Mouse (Mus musculus): ENCODE measurements around the gene Fam13c. TPM values are rescaled to one million over a fixed set of nuclear protein-coding genes. Genes with fewer than 3 reads are reported as not detected.

Fam13c gene
- polyA plus RNA-seq, 1 experiment from 2014 or later: 20.8 TPM

- H3K4me3 ChIP-seq (ENCODE audit: low read depth, low read length): no peak overlapping the region
- DNase-seq (ENCODE audit: low spot score): peak; percentile 49
- H3K27ac ChIP-seq (ENCODE audit: low read depth, low read length): no peak overlapping the region
- H3K4me2 ChIP-seq (ENCODE audit: low read length): no peak overlapping the region
- no peaks in the 10 kb centered on the region for H3K9me3 ChIP-seq (replicated peaks; ENCODE audit: control insufficient read depth, low read length)
- 88% methylated on average over 9 of the region's 9 CpGs for WGBS
- no peaks in the 10 kb centered on the region for H3K4me1 ChIP-seq (ENCODE audit: control insufficient read depth, insufficient read depth, low read length)
- no peak overlapping the region for H3K9ac ChIP-seq (ENCODE audit: low read length)
- no peak for ATAC-seq
- peaks cover 42% of the 10 kb centered on the region for H3K36me3 ChIP-seq (ENCODE audit: control insufficient read depth, insufficient read depth, low read length)
- no peaks in the 10 kb centered on the region for H3K27me3 ChIP-seq (replicated peaks; ENCODE audit: control insufficient read depth, insufficient read depth, low read length)
Observed at GRCm38 (mm10) chr10:70540456-70541195, 100.3 kb downstream of the Fam13c start.

- peaks cover 33% of the 10 kb centered on the region; the same call in 1 of the 2 replicates for H3K36me3 ChIP-seq (ENCODE audit: control insufficient read depth, insufficient read depth, low read length)
- no peak overlapping the region for H3K4me2 ChIP-seq (ENCODE audit: low read length)
- H3K9ac ChIP-seq (ENCODE audit: low read length): no peak overlapping the region
- H3K9me3 ChIP-seq (replicated peaks; ENCODE audit: control insufficient read depth, low read length): no peaks in the 10 kb centered on the region
- H3K27me3 ChIP-seq (replicated peaks; ENCODE audit: control insufficient read depth, insufficient read depth, low read length): no peaks in the 10 kb centered on the region
- no peaks in the 10 kb centered on the region for H3K4me1 ChIP-seq (ENCODE audit: control insufficient read depth, insufficient read depth, low read length)
- H3K27ac ChIP-seq (ENCODE audit: low read depth, low read length): no peak overlapping the region
- no peak overlapping the region for H3K4me3 ChIP-seq (ENCODE audit: low read depth, low read length)
- 55% methylated on average over 6 of the region's 6 CpGs for WGBS
- no peak for DNase-seq (ENCODE audit: low spot score)
- ATAC-seq: no peak
Observed at GRCm38 (mm10) chr10:70542857-70543256, 102.6 kb downstream of the Fam13c start.

- H3K4me2 ChIP-seq (ENCODE audit: low read length): no peak overlapping the region
- no peak overlapping the region for H3K4me3 ChIP-seq (ENCODE audit: low read depth, low read length)
- no peaks in the 10 kb centered on the region for H3K27me3 ChIP-seq (replicated peaks; ENCODE audit: control insufficient read depth, insufficient read depth, low read length)
- WGBS: 96% methylated on average over 3 of the region's 3 CpGs
- H3K4me1 ChIP-seq (ENCODE audit: control insufficient read depth, insufficient read depth, low read length): no peaks in the 10 kb centered on the region
- ATAC-seq (no peak), DNase-seq (ENCODE audit: low spot score) (no peak)
- no peak overlapping the region for H3K9ac ChIP-seq (ENCODE audit: low read length)
- no peaks in the 10 kb centered on the region for H3K9me3 ChIP-seq (replicated peaks; ENCODE audit: control insufficient read depth, low read length)
- H3K36me3 ChIP-seq (ENCODE audit: control insufficient read depth, insufficient read depth, low read length): peaks cover 50% of the 10 kb centered on the region
- H3K27ac ChIP-seq (ENCODE audit: low read depth, low read length): no peak overlapping the region
Observed at GRCm38 (mm10) chr10:70552531-70552930, 112.2 kb downstream of the Fam13c start.

GRCm38 (mm10) chr10:70563636-70564035, 123.4 kb downstream of the Fam13c start:
- Histone ChIP-seq H3K27me3 (replicated peaks; ENCODE audit: control insufficient read depth, insufficient read depth, low read length) (no peaks in the 10 kb centered on the region), H3K4me1 (ENCODE audit: control insufficient read depth, insufficient read depth, low read length) (no peaks in the 10 kb centered on the region), H3K9ac (ENCODE audit: low read length) (no peak overlapping the region), H3K4me3 (ENCODE audit: low read depth, low read length) (no peak overlapping the region), H3K4me2 (ENCODE audit: low read length) (no peak overlapping the region), H3K36me3 (ENCODE audit: control insufficient read depth, insufficient read depth, low read length) (peaks cover 36% of the 10 kb centered on the region), H3K27ac (ENCODE audit: low read depth, low read length) (no peak overlapping the region), H3K9me3 (replicated peaks; ENCODE audit: control insufficient read depth, low read length) (no peaks in the 10 kb centered on the region)
- ATAC-seq: no peak
- 26% methylated on average over 3 of the region's 3 CpGs for WGBS
- peak; percentile 84 for DNase-seq (ENCODE audit: low spot score)

GRCm38 (mm10) chr10:70581556-70582211, 141.4 kb downstream of the Fam13c start:
- no peak overlapping the region for H3K27ac ChIP-seq (ENCODE audit: low read depth, low read length)
- H3K4me2 ChIP-seq (ENCODE audit: low read length): no peak overlapping the region
- H3K27me3 ChIP-seq (replicated peaks; ENCODE audit: control insufficient read depth, insufficient read depth, low read length): no peaks in the 10 kb centered on the region
- no peak for ATAC-seq
- no peaks in the 10 kb centered on the region for H3K36me3 ChIP-seq (ENCODE audit: control insufficient read depth, insufficient read depth, low read length)
- H3K9me3 ChIP-seq (replicated peaks; ENCODE audit: control insufficient read depth, low read length): no peaks in the 10 kb centered on the region
- no peak overlapping the region for H3K9ac ChIP-seq (ENCODE audit: low read length)
- DNase-seq (ENCODE audit: low spot score): no peak
- 76% methylated on average over 7 of the region's 7 CpGs for WGBS
- H3K4me1 ChIP-seq (ENCODE audit: control insufficient read depth, insufficient read depth, low read length): no peaks in the 10 kb centered on the region
- H3K4me3 ChIP-seq (ENCODE audit: low read depth, low read length): no peak overlapping the region

GRCm38 (mm10) chr10:70584171-70584570, 143.9 kb downstream of the Fam13c start:
- no peak overlapping the region for H3K27ac ChIP-seq (ENCODE audit: low read depth, low read length)
- no peak for ATAC-seq
- no peak overlapping the region for H3K4me2 ChIP-seq (ENCODE audit: low read length)
- H3K27me3 ChIP-seq (replicated peaks; ENCODE audit: control insufficient read depth, insufficient read depth, low read length): no peaks in the 10 kb centered on the region
- DNase-seq (ENCODE audit: low spot score): no peak
- H3K9ac ChIP-seq (ENCODE audit: low read length): no peak overlapping the region
- no peak overlapping the region for H3K4me3 ChIP-seq (ENCODE audit: low read depth, low read length)
- H3K36me3 ChIP-seq (ENCODE audit: control insufficient read depth, insufficient read depth, low read length): no peaks in the 10 kb centered on the region
- H3K4me1 ChIP-seq (ENCODE audit: control insufficient read depth, insufficient read depth, low read length): no peaks in the 10 kb centered on the region
- WGBS: 88% methylated on average over 1 of the region's 1 CpGs
- H3K9me3 ChIP-seq (replicated peaks; ENCODE audit: control insufficient read depth, low read length): no peaks in the 10 kb centered on the region

GRCm38 (mm10) chr10:70586876-70587405, 146.7 kb downstream of the Fam13c start:
- Histone ChIP-seq H3K4me3 (ENCODE audit: low read depth, low read length) (no peak overlapping the region), H3K27me3 (replicated peaks; ENCODE audit: control insufficient read depth, insufficient read depth, low read length) (no peaks in the 10 kb centered on the region), H3K27ac (ENCODE audit: low read depth, low read length) (no peak overlapping the region), H3K9me3 (replicated peaks; ENCODE audit: control insufficient read depth, low read length) (no peaks in the 10 kb centered on the region), H3K36me3 (ENCODE audit: control insufficient read depth, insufficient read depth, low read length) (no peaks in the 10 kb centered on the region), H3K9ac (ENCODE audit: low read length) (no peak overlapping the region), H3K4me2 (ENCODE audit: low read length) (no peak overlapping the region), H3K4me1 (ENCODE audit: control insufficient read depth, insufficient read depth, low read length) (no peaks in the 10 kb centered on the region)
- ATAC-seq (no peak), DNase-seq (ENCODE audit: low spot score) (no peak)
- 92% methylated on average over 3 of the region's 3 CpGs for WGBS

GRCm38 (mm10) chr10:70594007-70594406, 153.7 kb downstream of the Fam13c start:
- Histone ChIP-seq H3K4me1 (ENCODE audit: control insufficient read depth, insufficient read depth, low read length) (peaks cover 6% of the 10 kb centered on the region), H3K9ac (ENCODE audit: low read length) (no peak overlapping the region), H3K27ac (ENCODE audit: low read depth, low read length) (no peak overlapping the region), H3K36me3 (ENCODE audit: control insufficient read depth, insufficient read depth, low read length) (no peaks in the 10 kb centered on the region), H3K4me3 (ENCODE audit: low read depth, low read length) (no peak overlapping the region), H3K27me3 (replicated peaks; ENCODE audit: control insufficient read depth, insufficient read depth, low read length) (no peaks in the 10 kb centered on the region), H3K4me2 (ENCODE audit: low read length) (no peak overlapping the region), H3K9me3 (replicated peaks; ENCODE audit: control insufficient read depth, low read length) (no peaks in the 10 kb centered on the region)
- WGBS: 50% methylated on average over 1 of the region's 1 CpGs
- ATAC-seq: no peak
- peak; percentile 39 for DNase-seq (ENCODE audit: low spot score)

GRCm38 (mm10) chr10:70598081-70598515, 157.8 kb downstream of the Fam13c start:
- WGBS: 14% methylated on average over 10 of the region's 10 CpGs
- Histone ChIP-seq H3K27ac (ENCODE audit: low read depth, low read length) (no peak overlapping the region), H3K4me3 (ENCODE audit: low read depth, low read length) (peak overlapping the region; percentile 80)

More at GRCm38 (mm10) chr10:70598081-70598515, 157.8 kb downstream of the Fam13c start:
- Histone ChIP-seq H3K4me1 (ENCODE audit: control insufficient read depth, insufficient read depth, low read length) (peaks cover 6% of the 10 kb centered on the region), H3K9ac (ENCODE audit: low read length) (peak overlapping the region; percentile 94), H3K27me3 (replicated peaks; ENCODE audit: control insufficient read depth, insufficient read depth, low read length) (no peaks in the 10 kb centered on the region; the same call in 1 of the 2 replicates), H3K9me3 (replicated peaks; ENCODE audit: control insufficient read depth, low read length) (no peaks in the 10 kb centered on the region), H3K4me2 (ENCODE audit: low read length) (peak overlapping the region; percentile 94), H3K36me3 (ENCODE audit: control insufficient read depth, insufficient read depth, low read length) (no peaks in the 10 kb centered on the region)
- no peak for DNase-seq (ENCODE audit: low spot score)
- ATAC-seq: no peak; the same call in 1 of the 2 replicates
